Mouse (Mus musculus) ovary, postnatal 36 days (tissue): ENCODE data around the gene Pip5k1b.

ENCODE experiments used
- DNase-seq: peaks from one replicate; pipeline ENCODE4 v3.0.0; 2022; ENCODE audit warnings: low spot score, mixed read lengths

The Pip5k1b gene

GRCm38 (mm10) chr19:24543386-24544350 lies 12.0 kb downstream of the Pip5k1b start:
- no peak for DNase-seq

DNA sequence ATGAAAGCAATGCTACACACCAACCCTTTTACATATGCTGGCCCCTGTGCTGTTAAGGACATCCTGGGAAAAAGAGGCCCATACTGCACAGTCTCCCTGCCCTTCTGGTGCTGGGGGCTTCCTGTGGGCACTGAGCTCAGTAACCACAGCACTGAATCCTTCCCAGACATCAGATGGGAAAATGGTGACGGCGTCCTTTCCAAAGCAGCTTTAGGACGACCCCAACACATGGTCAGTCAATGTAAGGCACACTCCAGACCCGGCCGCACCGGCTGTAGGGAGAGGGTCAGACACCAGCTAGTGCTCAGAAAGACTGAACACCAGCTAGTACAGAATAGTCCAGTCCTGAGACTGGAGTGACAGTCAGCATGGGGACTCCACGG lies 13.4 kb downstream of the Pip5k1b start:
- no peak for DNase-seq

GRCm38 (mm10) chr19:24541669-24542292 lies 13.9 kb downstream of the Pip5k1b start:
- no peak for DNase-seq

GRCm38 (mm10) chr19:24540952-24541668 lies 14.6 kb downstream of the Pip5k1b start:
- DNase-seq: no peak

DNA sequence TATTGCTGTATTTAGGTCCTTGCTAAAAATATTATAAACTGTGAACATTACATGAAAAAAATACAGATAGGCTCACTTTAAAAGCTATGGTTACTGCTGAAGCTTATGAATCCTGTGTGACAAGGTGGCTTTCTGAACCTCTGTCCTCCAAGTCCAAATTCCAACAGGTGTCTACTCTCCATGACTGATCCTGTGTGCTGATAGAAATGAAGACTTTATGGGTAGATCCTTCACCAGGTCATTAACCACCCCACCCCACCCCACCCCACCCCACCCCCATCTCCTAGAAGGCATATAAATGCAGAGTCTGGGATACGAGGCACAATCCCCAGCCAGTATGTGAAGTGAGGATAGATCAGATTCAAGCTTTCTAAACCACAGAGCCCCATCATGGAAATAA lies 16.6 kb downstream of the Pip5k1b start:
- DNase-seq: no peak

DNA sequence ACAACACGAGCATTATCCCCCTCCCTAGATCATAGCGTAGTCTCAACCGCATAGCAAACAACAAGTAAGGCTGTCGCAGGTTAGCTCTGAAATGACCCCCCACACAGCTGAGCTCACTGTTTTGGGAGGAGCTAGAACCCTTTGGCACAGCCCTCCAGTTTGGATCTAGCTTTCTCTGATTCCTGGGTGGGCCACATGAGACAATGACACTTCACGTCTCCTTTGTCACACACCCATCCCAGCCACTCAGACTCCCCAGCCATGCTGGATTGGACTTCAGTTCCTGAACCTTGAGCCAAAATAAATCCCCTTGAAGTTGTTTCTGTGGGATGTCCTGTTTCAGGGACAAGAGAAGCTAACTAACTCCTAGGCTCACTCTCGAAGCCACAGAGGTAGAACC lies 17.5 kb downstream of the Pip5k1b start:
- no peak for DNase-seq

- DNase-seq: no peak
Observed at GRCm38 (mm10) chr19:24537691-24538090, 18.0 kb downstream of the Pip5k1b start.

DNA sequence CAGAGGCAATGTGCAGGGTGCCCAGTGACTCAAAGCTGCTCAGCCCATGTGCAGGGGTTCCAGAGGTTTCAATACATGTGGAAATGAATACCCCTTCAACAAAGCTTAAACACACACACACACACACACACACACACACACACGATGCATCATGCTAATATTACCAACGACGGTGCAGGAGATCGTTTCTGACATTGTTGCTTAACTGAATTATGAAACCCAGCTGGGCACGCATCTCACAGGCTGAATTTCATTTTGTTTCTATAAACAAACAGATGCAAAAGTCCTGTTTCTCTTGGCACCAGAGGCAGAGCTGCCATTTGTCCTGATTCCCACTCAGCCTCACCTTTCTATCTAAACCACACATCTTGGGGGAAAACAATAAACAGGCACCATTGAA lies 18.8 kb downstream of the Pip5k1b start:
- DNase-seq: no peak

DNA sequence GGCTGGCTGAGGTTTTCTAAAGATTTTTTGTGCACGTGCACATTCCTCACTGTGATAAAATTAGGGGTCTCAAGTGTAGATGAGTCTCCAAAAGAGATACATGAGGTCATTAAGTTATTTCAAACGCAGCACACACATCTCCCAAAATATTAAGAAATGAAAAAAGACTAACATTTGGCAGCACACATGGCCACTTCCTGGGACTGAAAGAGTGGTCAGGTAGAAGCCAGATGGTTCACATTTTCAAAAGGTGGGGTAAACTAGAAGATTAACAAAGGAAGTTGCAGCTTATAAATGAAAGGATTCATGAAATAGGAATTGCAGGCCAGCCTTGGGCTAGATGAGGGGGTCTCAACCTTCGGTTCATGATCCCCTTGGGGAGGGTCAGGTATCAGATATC lies 19.4 kb downstream of the Pip5k1b start:
- no peak for DNase-seq

GRCm38 (mm10) chr19:24535161-24535560 lies 20.5 kb downstream of the Pip5k1b start:
- DNase-seq: no peak

DNA sequence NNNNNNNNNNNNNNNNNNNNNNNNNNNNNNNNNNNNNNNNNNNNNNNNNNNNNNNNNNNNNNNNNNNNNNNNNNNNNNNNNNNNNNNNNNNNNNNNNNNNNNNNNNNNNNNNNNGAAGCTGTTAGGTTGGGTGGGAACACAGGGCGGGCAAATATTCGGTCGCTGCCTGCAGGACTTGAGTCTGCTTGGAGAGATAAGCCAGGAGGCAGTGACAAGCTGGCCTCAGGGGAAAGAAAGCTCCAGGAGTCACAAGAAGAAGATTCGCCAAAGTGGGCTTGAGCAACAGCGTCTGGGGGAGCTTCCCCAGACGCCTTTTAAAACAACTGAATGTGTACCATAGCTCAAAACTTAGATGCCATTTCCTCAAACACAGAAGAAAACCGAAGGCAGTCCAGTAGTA lies 20.9 kb downstream of the Pip5k1b start:
- DNase-seq: no peak

DNA sequence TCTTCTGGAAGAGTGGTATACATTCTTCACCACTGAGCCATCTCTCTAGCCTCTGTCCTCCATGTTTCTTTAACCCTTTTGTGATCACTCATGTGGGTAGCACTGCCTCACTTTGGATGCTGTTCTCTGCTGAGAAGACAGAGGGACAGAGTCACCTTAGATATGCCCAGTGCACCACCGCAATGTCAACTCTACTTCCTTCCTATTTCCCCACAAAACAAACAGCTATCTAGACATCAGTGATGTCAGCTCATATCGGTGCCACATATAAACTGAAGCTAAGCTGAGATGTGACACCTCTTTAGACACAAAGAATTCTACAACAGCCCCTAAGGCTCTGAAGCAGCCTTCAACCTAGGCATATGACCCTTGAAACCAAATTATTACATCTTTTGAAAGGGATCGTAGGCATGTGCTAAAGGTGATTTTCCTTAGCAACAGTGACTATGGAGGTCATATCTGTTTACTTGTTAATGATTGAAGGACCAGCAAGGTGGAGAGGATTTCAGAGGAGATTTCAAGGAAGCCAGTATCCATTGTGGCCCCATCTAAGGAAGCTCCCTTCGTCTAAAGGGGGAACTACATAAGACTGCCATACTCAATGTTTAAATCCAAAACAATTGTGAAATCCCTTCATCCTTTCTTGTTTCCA lies 26.6 kb downstream of the Pip5k1b start:
- DNase-seq: no peak

DNA sequence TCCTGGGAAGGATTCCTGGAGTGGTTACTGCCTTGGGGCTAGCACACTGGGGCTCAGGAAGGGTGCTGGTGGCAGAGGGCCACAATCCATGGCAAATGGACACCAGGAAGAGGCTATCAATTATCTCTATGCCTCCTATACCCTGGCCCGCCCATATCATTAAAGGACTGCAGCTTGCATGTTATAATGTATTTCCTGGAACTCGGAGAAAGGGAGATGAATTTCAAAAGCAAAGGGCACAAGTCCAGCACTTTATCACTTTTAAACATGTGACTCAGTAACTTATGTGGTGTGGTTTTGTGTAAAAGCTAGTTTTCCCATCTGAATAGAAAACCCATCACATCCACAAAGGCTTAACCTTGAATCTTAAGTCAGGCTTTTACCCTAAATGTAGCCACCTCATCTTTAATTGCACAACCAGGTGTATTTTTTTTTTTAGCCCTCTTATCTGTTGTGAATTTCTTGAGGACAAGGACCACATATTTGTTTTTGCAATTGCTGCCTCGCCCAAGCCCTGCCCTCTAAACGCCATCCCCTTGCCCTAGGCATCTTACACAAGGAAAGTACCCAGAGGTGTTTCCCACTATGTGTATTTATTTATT lies 27.4 kb downstream of the Pip5k1b start:
- no peak for DNase-seq

- DNase-seq: no peak
Observed at GRCm38 (mm10) chr19:24527613-24527948, 28.1 kb downstream of the Pip5k1b start.

GRCm38 (mm10) chr19:24526731-24527612 lies 28.7 kb downstream of the Pip5k1b start:
- no peak for DNase-seq

DNA sequence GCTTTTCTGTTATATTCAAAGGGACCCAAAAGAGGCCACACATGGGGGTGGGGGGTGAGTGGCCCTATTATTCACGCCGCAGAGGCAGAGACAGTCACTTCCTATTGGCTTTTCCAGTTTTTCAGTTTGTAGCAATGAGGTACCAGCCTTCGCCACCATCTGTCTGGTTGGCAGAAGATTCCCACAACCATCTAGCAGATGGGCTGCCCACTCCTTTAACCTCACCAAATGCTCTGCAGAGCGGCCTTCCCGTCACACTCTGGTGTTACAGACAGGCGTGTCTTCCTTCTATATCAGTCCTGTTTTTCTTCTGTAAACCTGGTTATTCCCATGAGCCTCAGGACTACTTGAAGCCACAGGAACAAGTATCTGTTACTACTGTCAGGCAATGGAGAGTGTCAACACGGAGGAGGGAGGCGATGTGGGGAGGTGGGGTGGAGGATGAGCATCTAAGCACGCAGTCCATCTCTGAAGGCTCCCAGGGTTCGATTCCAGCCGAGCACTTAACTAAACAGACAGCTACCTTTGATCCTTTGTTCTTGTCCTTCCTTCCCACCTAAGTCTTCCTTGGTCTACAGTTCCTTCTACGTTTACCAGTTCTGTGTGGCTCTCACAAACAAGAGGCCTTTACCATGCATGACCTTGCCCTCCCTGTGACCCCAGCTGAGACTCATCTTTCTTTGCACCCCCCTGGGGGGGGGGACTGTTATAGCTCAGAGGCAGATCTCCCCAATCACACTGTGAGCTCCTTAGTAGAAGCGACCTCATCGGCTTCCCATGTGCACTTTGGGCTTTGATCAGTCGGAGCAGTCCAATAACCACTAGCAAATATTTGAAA lies 32.0 kb downstream of the Pip5k1b start:
- DNase-seq: no peak

DNA sequence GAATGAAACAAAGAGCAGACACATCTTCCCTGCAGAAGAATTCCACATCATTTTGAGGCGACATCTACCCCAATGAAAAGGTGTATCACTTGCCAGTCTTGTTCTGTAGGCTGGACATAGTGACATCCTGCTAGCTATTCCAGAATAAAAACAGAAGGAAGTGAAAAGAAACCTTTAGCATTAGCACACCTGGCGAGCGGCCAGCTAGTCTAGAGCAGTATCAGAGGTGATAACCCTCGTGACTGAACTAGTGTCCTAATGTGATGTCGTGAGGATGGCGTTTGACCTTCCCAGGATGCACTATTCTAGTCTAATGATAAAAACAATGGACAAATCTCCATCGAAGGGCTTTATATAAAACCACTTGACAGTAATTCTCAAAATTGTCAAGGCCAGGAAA lies 33.7 kb downstream of the Pip5k1b start:
- no peak for DNase-seq

- DNase-seq: no peak
Observed at GRCm38 (mm10) chr19:24521146-24521545, 34.5 kb downstream of the Pip5k1b start.

DNA sequence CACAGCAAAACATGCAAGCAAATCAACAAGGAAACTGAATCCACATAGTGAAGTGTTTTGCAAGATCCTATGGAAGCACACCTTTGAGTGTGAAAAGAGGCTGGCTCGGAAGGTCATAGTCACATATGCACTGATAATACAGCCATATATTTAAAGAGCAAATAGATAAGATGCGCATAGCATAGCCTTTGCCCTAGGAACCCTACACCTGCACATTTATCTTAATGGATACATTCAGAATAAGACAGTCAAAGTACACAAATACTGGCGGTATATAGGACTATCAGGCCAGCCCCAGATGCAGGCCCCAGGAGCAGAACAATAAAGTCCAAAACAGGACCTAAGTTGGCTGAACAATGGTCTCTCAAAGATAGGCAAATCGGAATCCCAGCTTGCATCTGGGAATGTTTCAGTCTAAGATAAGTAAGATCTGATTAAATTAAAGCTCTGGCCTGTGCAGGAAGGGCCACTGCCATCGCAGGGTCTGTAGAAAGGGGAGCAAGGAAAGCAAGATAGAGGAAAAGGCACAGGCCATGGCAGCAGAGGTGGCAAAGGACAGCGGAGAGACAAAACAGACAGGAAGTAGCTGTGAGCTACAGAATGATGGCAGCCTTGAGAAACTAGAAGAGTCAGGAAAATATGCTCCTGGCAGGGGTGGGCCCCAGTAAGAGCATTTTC lies 35.8 kb downstream of the Pip5k1b start:
- no peak for DNase-seq
